ENCODE assay signal across 8 mouse cellular contexts in the genomic region with DNA sequence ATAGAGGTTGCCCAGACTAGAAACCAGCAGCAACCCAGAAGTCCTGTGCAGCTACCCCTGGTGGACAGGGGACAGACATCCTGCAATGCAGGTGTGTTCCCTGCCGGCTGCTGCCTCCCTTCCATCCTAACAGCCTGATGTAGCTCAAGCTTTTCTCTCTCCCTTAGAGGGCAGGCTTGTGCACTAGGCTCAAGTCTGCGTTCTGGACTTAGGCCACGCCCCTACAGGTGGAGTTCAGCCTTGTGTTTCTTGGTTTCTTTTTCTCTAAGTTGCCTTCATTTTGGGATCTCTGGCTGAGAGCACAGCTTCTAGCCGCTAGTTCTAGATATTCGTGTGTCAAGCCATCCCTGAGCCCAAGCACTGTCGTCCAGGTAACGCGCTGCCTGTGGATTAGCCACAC. TPM values are rescaled to one million over a fixed set of nuclear protein-coding genes. Genes with fewer than 3 reads are reported as not detected.
DNase-seq lines count a peak whose midpoint lies in the region; ATAC-seq and TF ChIP-seq lines count a peak whose summit lies in the region.

No protein-coding gene starts in this region.

- no peak for DNase-seq in midbrain, postnatal 0 days (ENCODE audit: low spot score)
- DNase-seq in midbrain, embryonic 14.5 days: no peak
- peak; percentile 56 for DNase-seq in embryonic facial prominence, embryonic 14.5 days (ENCODE audit: low spot score)
- no peak for DNase-seq in liver, postnatal 0 days
- peak; percentile 58 for DNase-seq in thymus, postnatal 14 days
- DNase-seq in hindbrain, embryonic 10.5 days (ENCODE audit: low spot score): no peak
- DNase-seq in heart, postnatal 4 days: no peak

- no peaks in the 10 kb centered on the region for H3K27me3 ChIP-seq in midbrain, postnatal 0 days (ENCODE audit: insufficient read depth, low read length)
- H3K27me3 ChIP-seq in midbrain, embryonic 14.5 days (ENCODE audit: control insufficient read depth, insufficient read depth, low read length): no peaks in the 10 kb centered on the region
- H3K27me3 ChIP-seq in embryonic facial prominence, embryonic 14.5 days (replicated peaks; ENCODE audit: control insufficient read depth, insufficient read depth, low read length): no peaks in the 10 kb centered on the region
- H3K27me3 ChIP-seq in liver, postnatal 0 days (ENCODE audit: insufficient read depth, low read length): no peaks in the 10 kb centered on the region
- no peaks in the 10 kb centered on the region for H3K27me3 ChIP-seq in hindbrain, embryonic 10.5 days (ENCODE audit: insufficient read depth, poor library complexity, severe bottlenecking)
- no peaks in the 10 kb centered on the region for H3K27me3 ChIP-seq in neural tube, embryonic 15.5 days (replicated peaks)

- WGBS in midbrain, postnatal 0 days: 58% methylated on average over 8 of the region's 8 CpGs
- 60% methylated on average over 8 of the region's 8 CpGs for WGBS in midbrain, embryonic 14.5 days
- 53% methylated on average over 8 of the region's 8 CpGs for WGBS in embryonic facial prominence, embryonic 14.5 days
- WGBS in liver, postnatal 0 days (ENCODE audit: insufficient replicate concordance): 61% methylated on average over 8 of the region's 8 CpGs
- 62% methylated on average over 8 of the region's 8 CpGs for WGBS in hindbrain, embryonic 10.5 days
- 62% methylated on average over 8 of the region's 8 CpGs for WGBS in neural tube, embryonic 15.5 days

- TF ChIP-seq CTCF in midbrain, postnatal 0 days (IDR thresholded peaks at IDR 0.05): peak; percentile 45
- peak; percentile 55 for TF ChIP-seq CTCF in liver, postnatal 0 days (IDR thresholded peaks at IDR 0.05; ENCODE audit: low read depth)

- H3K9me3 ChIP-seq in midbrain, postnatal 0 days (ENCODE audit: low read length): no peaks in the 10 kb centered on the region
- no peaks in the 10 kb centered on the region for H3K9me3 ChIP-seq in midbrain, embryonic 14.5 days (ENCODE audit: control insufficient read depth, low read length)
- H3K9me3 ChIP-seq in embryonic facial prominence, embryonic 14.5 days (ENCODE audit: control insufficient read depth, low read length): no peaks in the 10 kb centered on the region
- no peaks in the 10 kb centered on the region for H3K9me3 ChIP-seq in liver, postnatal 0 days (ENCODE audit: low read length)
- no peaks in the 10 kb centered on the region for H3K9me3 ChIP-seq in hindbrain, embryonic 10.5 days
- no peaks in the 10 kb centered on the region for H3K9me3 ChIP-seq in neural tube, embryonic 15.5 days (replicated peaks)

- no peak overlapping the region for H3K4me3 ChIP-seq in midbrain, postnatal 0 days (ENCODE audit: low read depth, low read length)
- H3K4me3 ChIP-seq in midbrain, embryonic 14.5 days (replicated peaks; ENCODE audit: low read depth, low read length): no peak overlapping the region
- H3K4me3 ChIP-seq in embryonic facial prominence, embryonic 14.5 days (ENCODE audit: low read depth, low read length): no peak overlapping the region
- H3K4me3 ChIP-seq in liver, postnatal 0 days (ENCODE audit: low read depth, low read length): no peak overlapping the region
- H3K4me3 ChIP-seq in hindbrain, embryonic 10.5 days: no peak overlapping the region
- no peak overlapping the region for H3K4me3 ChIP-seq in neural tube, embryonic 15.5 days (replicated peaks)

- H3K4me1 ChIP-seq in midbrain, postnatal 0 days (ENCODE audit: insufficient read depth, low read length): peaks cover 3% of the 10 kb centered on the region; the same call in 1 of the 2 replicates
- H3K4me1 ChIP-seq in midbrain, embryonic 14.5 days (ENCODE audit: control insufficient read depth, insufficient read depth, low read length): peaks cover 23% of the 10 kb centered on the region; the same call in 1 of the 2 replicates
- H3K4me1 ChIP-seq in embryonic facial prominence, embryonic 14.5 days (ENCODE audit: control insufficient read depth, insufficient read depth, low read length): peaks cover 9% of the 10 kb centered on the region; the same call in 1 of the 2 replicates
- peaks cover 19% of the 10 kb centered on the region for H3K4me1 ChIP-seq in liver, postnatal 0 days (ENCODE audit: insufficient read depth)
- peaks cover 38% of the 10 kb centered on the region for H3K4me1 ChIP-seq in hindbrain, embryonic 10.5 days (replicated peaks)
- peaks cover 34% of the 10 kb centered on the region for H3K4me1 ChIP-seq in neural tube, embryonic 15.5 days

- ATAC-seq in midbrain, postnatal 0 days (ENCODE audit: low FRiP score): no peak
- no peak for ATAC-seq in midbrain, embryonic 14.5 days (ENCODE audit: low FRiP score, low TSS enrichment)
- no peak for ATAC-seq in embryonic facial prominence, embryonic 14.5 days (ENCODE audit: low read depth)
- peak; percentile 43 for ATAC-seq in liver, postnatal 0 days
- ATAC-seq in neural tube, embryonic 15.5 days (ENCODE audit: low FRiP score): no peak

- TF ChIP-seq EP300 in liver, postnatal 0 days (IDR thresholded peaks at IDR 0.05; ENCODE audit: low read depth): no peak

- H3K4me2 ChIP-seq in midbrain, postnatal 0 days (ENCODE audit: low read depth, low read length, poor library complexity, severe bottlenecking): no peak overlapping the region
- H3K4me2 ChIP-seq in midbrain, embryonic 14.5 days (ENCODE audit: low read length): no peak overlapping the region
- H3K4me2 ChIP-seq in embryonic facial prominence, embryonic 14.5 days (ENCODE audit: low read depth, low read length): no peak overlapping the region
- H3K4me2 ChIP-seq in liver, postnatal 0 days (ENCODE audit: low read depth, low read length): peak overlapping the region; percentile 27; the same call in 1 of the 2 replicates
- no peak overlapping the region for H3K4me2 ChIP-seq in neural tube, embryonic 15.5 days

- H3K27ac ChIP-seq in midbrain, postnatal 0 days (ENCODE audit: low read depth, low read length): no peak overlapping the region
- no peak overlapping the region for H3K27ac ChIP-seq in midbrain, embryonic 14.5 days (replicated peaks; ENCODE audit: low read depth, low read length)
- no peak overlapping the region for H3K27ac ChIP-seq in embryonic facial prominence, embryonic 14.5 days (replicated peaks; ENCODE audit: low read depth, low read length)
- 0 out of 2 replicates have a peak overlapping the region, but pooled peaks have one; percentile 44 for H3K27ac ChIP-seq in liver, postnatal 0 days (ENCODE audit: low read depth)
- H3K27ac ChIP-seq in hindbrain, embryonic 10.5 days: no peak overlapping the region
- no peak overlapping the region for H3K27ac ChIP-seq in neural tube, embryonic 15.5 days (replicated peaks)

- H3K36me3 ChIP-seq in midbrain, postnatal 0 days (ENCODE audit: insufficient read depth, low read length): no peaks in the 10 kb centered on the region
- no peaks in the 10 kb centered on the region for H3K36me3 ChIP-seq in midbrain, embryonic 14.5 days (ENCODE audit: control insufficient read depth, insufficient read depth, low read length)
- no peaks in the 10 kb centered on the region for H3K36me3 ChIP-seq in embryonic facial prominence, embryonic 14.5 days (ENCODE audit: control insufficient read depth, insufficient read depth, low read length)
- no peaks in the 10 kb centered on the region for H3K36me3 ChIP-seq in liver, postnatal 0 days (replicated peaks; ENCODE audit: insufficient read depth, low read length)
- no peaks in the 10 kb centered on the region for H3K36me3 ChIP-seq in hindbrain, embryonic 10.5 days
- no peaks in the 10 kb centered on the region for H3K36me3 ChIP-seq in neural tube, embryonic 15.5 days

- H3K9ac ChIP-seq in midbrain, postnatal 0 days (replicated peaks; ENCODE audit: low read length, poor library complexity, severe bottlenecking): no peak overlapping the region
- no peak overlapping the region for H3K9ac ChIP-seq in midbrain, embryonic 14.5 days (replicated peaks; ENCODE audit: low read length)
- H3K9ac ChIP-seq in embryonic facial prominence, embryonic 14.5 days (ENCODE audit: low read depth, low read length): no peak overlapping the region
- no peak overlapping the region for H3K9ac ChIP-seq in liver, postnatal 0 days (replicated peaks)
- H3K9ac ChIP-seq in neural tube, embryonic 15.5 days (replicated peaks): no peak overlapping the region

RNA-seq across cellular contexts. Expression of gene Tnrc6c, which starts 31.9 kb away (rescaled TPM):
- total RNA-seq in midbrain, postnatal 0 days (2014; rRNA removed): 78.4 and 79.8 TPM in 2 replicates
- polyA plus RNA-seq in midbrain, postnatal 0 days (2015; fragmentation: Nextera tagmentation; extraction: Ambion mirVana): 22.8 and 26.5 TPM in 2 replicates
- polyA plus RNA-seq in midbrain, embryonic 14.5 days (2014; fragmentation: Nextera tagmentation; extraction: Ambion mirVana): 34.0 and 35.1 TPM in 2 replicates
- polyA plus RNA-seq in embryonic facial prominence, embryonic 14.5 days (2014; fragmentation: Nextera tagmentation; extraction: Ambion mirVana): 15.2 and 16.3 TPM in 2 replicates
- 2.8 and 3.0 TPM in 2 replicates for polyA plus RNA-seq in liver, postnatal 0 days (2015; fragmentation: Nextera tagmentation; extraction: Ambion mirVana)
- 11.1 and 14.4 TPM in 2 replicates for polyA plus RNA-seq in hindbrain, embryonic 10.5 days (2016; fragmentation: Nextera tagmentation; extraction: Ambion mirVana)
- 10 to 100 TPM; 25.4 to 27.4 TPM for total RNA-seq in heart, postnatal 4 days (2021)
- 20.5 and 23.6 TPM in 2 replicates for polyA plus RNA-seq in neural tube, embryonic 15.5 days (2015; fragmentation: Nextera tagmentation; extraction: Ambion mirVana)

Comparison
In these comparisons a context has a peak if more than half of its experiments do, and no peak if none do; other contexts are left out.
1. DNase-seq: peak in embryonic facial prominence, embryonic 14.5 days (single experiment) and thymus, postnatal 14 days (single experiment); none in midbrain, postnatal 0 days (single experiment), midbrain, embryonic 14.5 days (single experiment), liver, postnatal 0 days (single experiment), hindbrain, embryonic 10.5 days (single experiment) and heart, postnatal 4 days (single experiment).